Mouse (Mus musculus): ENCODE data around the gene Gm3336.

GRCm38 (mm10) chr8:70684291-70684690, 34.1 kb upstream of the Gm3336 start:
- TF ChIP-seq CTCF (IDR thresholded peaks at IDR 0.05; ENCODE audit: low read depth) (no peak), EP300 (optimal IDR thresholded peaks at IDR 0.05) (no peak)
